Mouse (Mus musculus) spleen, adult 10 weeks (tissue): ENCODE measurements around the gene Cdc73. TPM values are rescaled to one million over a fixed set of nuclear protein-coding genes. Genes with fewer than 3 reads are reported as not detected.

Experiments
- polyA plus RNA-seq: library from polyadenylated mRNA; stranded (reverse); fragments of 350-450 nt; fragmentation: Illumina TruSeq; extraction: RNeasy Lipid Tissue Mini Kit (QIAGEN cat#74804); gene quantifications from one replicate; pipeline ENCODE4 v1.2.3, GENCODE M21; 2015; ENCODE audit warnings: low replicate concordance; ENCODE audit not compliant: insufficient read depth

Gene Cdc73
- polyA plus RNA-seq = 63.2 TPM

GRCm38 (mm10) chr1:143702741-143703262 is at the start of gene Cdc73:
Gene Cdc73, minus strand, starts transcription at chr1:143702893.

DNA sequence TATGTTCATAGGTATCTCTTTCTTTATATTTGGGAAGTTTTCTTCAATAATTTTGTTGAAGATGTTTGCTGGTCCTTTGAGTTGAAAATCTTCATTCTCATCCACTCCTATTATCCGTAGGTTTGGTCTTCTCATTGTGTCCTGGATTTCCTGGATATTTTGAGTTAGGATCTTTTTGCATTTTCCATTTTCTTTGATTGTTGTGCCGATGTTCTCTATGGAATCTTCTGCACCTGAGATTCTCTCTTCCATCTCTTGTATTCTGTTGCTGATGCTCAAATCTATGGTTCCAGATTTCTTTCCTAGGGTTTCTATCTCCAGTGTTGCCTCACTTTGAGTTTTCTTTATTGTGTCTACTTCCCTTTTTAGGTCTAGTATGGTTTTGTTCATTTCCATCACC is 13.3 kb upstream of the Cdc73 start, which contains the start of gene Glrx2:
Gene Glrx2, plus strand, starts transcription at position 301 of the 400 bp plus-strand sequence.

GRCm38 (mm10) chr1:143640650-143641407 is 61.9 kb downstream of the Cdc73 start, which contains the start of gene B3galt2:
Gene B3galt2, plus strand, starts transcription at chr1:143640664.

Other genes starting within 250 kb of the Cdc73 start
- gene B3galt2, start 62.2 kb downstream of the Cdc73 start, polyA plus RNA-seq = 0.29 TPM
- gene Glrx2, start 13.4 kb upstream of the Cdc73 start, polyA plus RNA-seq = 57.6 TPM
- gene Trove2, start 74.2 kb upstream of the Cdc73 start, polyA plus RNA-seq = 6.5 TPM
- gene Uchl5, start 74.4 kb upstream of the Cdc73 start, polyA plus RNA-seq = 50.7 TPM